Mouse (Mus musculus): ENCODE data around the gene Gm9736. TPM values are rescaled to one million over a fixed set of nuclear protein-coding genes. Genes with fewer than 3 reads are reported as not detected.
"Not testable (repeated sequence)": the region's sequence is repeated elsewhere in the genome, so short reads cannot be mapped to it uniquely, and the experiment has no call there.

Gm9736 gene
- polyA plus RNA-seq, 2 experiments: not detected

DNA sequence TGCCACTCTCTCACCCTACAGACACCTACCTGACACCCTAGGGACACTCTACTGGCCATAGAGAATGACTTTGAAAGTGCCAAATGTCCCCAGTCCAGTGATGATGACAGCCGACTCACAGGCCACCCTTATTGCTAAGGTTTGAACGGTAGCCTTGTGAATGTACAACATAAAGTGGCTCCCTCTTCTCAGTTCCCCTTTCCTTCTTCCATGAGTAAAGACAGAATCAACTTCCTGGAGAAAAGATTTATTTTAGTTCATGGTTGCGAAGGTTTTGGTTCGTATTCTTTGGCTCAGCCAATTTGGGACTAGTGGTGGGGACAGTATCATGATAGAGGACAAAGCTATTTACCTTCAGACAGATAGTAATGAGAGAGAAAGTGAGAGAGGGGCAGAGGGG, 12.2 kb downstream of the Gm9736 start:
- ATAC-seq (ENCODE audit: low FRiP score, low read depth) (no peak), DNase-seq (ENCODE audit: low spot score) (no peak)
- Histone ChIP-seq H3K4me2 (replicated peaks; ENCODE audit: low read depth, low read length, severe bottlenecking) (no peak overlapping the region), H3K4me3 (replicated peaks; ENCODE audit: low read length) (no peak overlapping the region), H3K27ac (replicated peaks; ENCODE audit: low read depth, low read length) (no peak overlapping the region), H3K9ac (ENCODE audit: low read depth, low read length, severe bottlenecking) (no peak overlapping the region), H3K4me1 (ENCODE audit: control insufficient read depth, insufficient read depth, low read length) (no peaks in the 10 kb centered on the region), H3K27me3 (ENCODE audit: control insufficient read depth, insufficient read depth, low read length) (no peaks in the 10 kb centered on the region), H3K9me3 (ENCODE audit: control insufficient read depth, low read length) (peaks cover 7% of the 10 kb centered on the region; the same call in 1 of the 2 replicates), H3K36me3 (ENCODE audit: control insufficient read depth, insufficient read depth, low read length) (no peaks in the 10 kb centered on the region)
- 80% methylated on average over 4 of the region's 4 CpGs for WGBS
- no peak for TF ChIP-seq POLR2A (IDR thresholded peaks at IDR 0.05; ENCODE audit: borderline replicate concordance, extremely low read depth, insufficient read depth, insufficient read length)

DNA sequence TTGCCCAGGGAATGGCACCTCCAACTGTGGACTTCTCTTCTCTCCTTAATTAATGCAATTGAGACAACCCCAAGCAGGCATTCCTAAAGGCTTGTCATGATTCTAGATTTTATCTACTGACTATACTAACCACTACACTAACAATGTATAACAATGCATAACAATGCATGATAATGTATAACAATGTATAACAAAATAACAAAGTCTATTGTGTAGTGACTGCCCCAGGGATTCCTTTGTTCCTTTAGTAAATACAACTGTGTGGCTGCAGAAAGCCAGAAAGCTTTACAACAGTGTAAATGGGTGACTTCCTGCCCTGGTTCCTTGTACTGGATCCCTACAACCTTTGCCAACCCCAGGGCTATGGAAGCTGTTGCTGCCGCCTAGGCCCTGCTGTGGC, 15.2 kb downstream of the Gm9736 start:
- Histone ChIP-seq H3K9me3 (ENCODE audit: control insufficient read depth, low read length) (peaks cover 7% of the 10 kb centered on the region; the same call in 1 of the 2 replicates), H3K9ac (ENCODE audit: low read depth, low read length, severe bottlenecking) (no peak overlapping the region), H3K4me1 (ENCODE audit: control insufficient read depth, insufficient read depth, low read length) (no peaks in the 10 kb centered on the region), H3K36me3 (ENCODE audit: control insufficient read depth, insufficient read depth, low read length) (no peaks in the 10 kb centered on the region), H3K27me3 (ENCODE audit: control insufficient read depth, insufficient read depth, low read length) (no peaks in the 10 kb centered on the region), H3K4me3 (replicated peaks; ENCODE audit: low read length) (no peak overlapping the region), H3K27ac (replicated peaks; ENCODE audit: low read depth, low read length) (no peak overlapping the region), H3K4me2 (replicated peaks; ENCODE audit: low read depth, low read length, severe bottlenecking) (no peak overlapping the region)
- 82% methylated on average over 1 of the region's 1 CpGs for WGBS
- no peak for ATAC-seq (ENCODE audit: low FRiP score, low read depth)
- TF ChIP-seq POLR2A (IDR thresholded peaks at IDR 0.05; ENCODE audit: borderline replicate concordance, extremely low read depth, insufficient read depth, insufficient read length): no peak
- DNase-seq (ENCODE audit: low spot score): no peak

DNA sequence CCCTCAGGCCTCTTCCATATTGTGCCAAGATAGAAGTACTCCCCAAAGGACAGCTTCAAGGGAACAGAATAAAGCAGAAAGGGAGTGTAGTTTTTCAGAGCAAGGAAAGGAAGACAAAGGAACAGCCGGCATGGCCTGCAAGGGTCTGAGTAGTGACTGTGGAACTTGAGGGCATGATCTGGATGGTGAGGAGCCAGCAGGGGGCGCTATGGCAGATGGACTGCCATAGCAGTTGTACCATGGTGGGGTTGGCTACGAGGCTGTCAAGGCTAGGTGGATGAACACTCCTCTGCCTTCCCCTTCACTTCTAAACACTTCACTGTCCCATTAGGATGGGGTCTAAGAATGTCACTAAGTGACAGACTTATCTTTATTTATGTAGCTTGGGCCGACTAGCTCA, 21.9 kb downstream of the Gm9736 start:
- DNase-seq (ENCODE audit: low spot score) (no peak), ATAC-seq (ENCODE audit: low FRiP score, low read depth) (no peak)
- Histone ChIP-seq H3K27ac (replicated peaks; ENCODE audit: low read depth, low read length) (no peak overlapping the region), H3K27me3 (ENCODE audit: control insufficient read depth, insufficient read depth, low read length) (no peaks in the 10 kb centered on the region), H3K9ac (ENCODE audit: low read depth, low read length, severe bottlenecking) (no peak overlapping the region), H3K9me3 (ENCODE audit: control insufficient read depth, low read length) (no peaks in the 10 kb centered on the region), H3K4me2 (replicated peaks; ENCODE audit: low read depth, low read length, severe bottlenecking) (no peak overlapping the region), H3K4me1 (ENCODE audit: control insufficient read depth, insufficient read depth, low read length) (no peaks in the 10 kb centered on the region), H3K36me3 (ENCODE audit: control insufficient read depth, insufficient read depth, low read length) (no peaks in the 10 kb centered on the region), H3K4me3 (replicated peaks; ENCODE audit: low read length) (no peak overlapping the region)
- 57% methylated on average over 4 of the region's 4 CpGs for WGBS
- TF ChIP-seq POLR2A (IDR thresholded peaks at IDR 0.05; ENCODE audit: borderline replicate concordance, extremely low read depth, insufficient read depth, insufficient read length): no peak

DNA sequence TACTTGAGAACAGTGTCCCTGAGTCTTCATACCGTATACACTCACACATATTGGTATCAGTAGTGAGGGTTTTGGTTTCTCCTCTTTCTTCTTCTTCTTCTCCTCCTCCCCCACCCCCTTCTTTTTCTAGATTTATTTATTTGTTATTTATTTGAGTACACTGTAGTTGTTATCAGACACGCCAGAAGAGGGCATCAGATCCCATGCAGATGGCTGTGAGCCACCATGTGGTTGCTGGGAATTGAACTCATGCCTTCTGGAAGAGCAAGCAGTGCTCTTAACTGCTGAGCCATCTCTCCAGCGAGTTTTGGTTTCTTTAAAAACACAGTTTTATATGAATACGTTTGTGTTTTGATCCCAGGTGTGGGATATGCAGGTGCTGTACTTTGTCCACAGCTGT, 22.9 kb downstream of the Gm9736 start:
- Histone ChIP-seq H3K9me3 (ENCODE audit: control insufficient read depth, low read length) (no peaks in the 10 kb centered on the region), H3K4me1 (ENCODE audit: control insufficient read depth, insufficient read depth, low read length) (no peaks in the 10 kb centered on the region), H3K4me3 (replicated peaks; ENCODE audit: low read length) (no peak overlapping the region), H3K36me3 (ENCODE audit: control insufficient read depth, insufficient read depth, low read length) (no peaks in the 10 kb centered on the region), H3K27ac (replicated peaks; ENCODE audit: low read depth, low read length) (no peak overlapping the region), H3K4me2 (replicated peaks; ENCODE audit: low read depth, low read length, severe bottlenecking) (no peak overlapping the region), H3K9ac (ENCODE audit: low read depth, low read length, severe bottlenecking) (no peak overlapping the region), H3K27me3 (ENCODE audit: control insufficient read depth, insufficient read depth, low read length) (no peaks in the 10 kb centered on the region)
- DNase-seq (ENCODE audit: low spot score) (no peak), ATAC-seq (ENCODE audit: low FRiP score, low read depth) (no peak)
- no peak for TF ChIP-seq POLR2A (IDR thresholded peaks at IDR 0.05; ENCODE audit: borderline replicate concordance, extremely low read depth, insufficient read depth, insufficient read length)
- 50% methylated on average over 4 of the region's 4 CpGs for WGBS

DNA sequence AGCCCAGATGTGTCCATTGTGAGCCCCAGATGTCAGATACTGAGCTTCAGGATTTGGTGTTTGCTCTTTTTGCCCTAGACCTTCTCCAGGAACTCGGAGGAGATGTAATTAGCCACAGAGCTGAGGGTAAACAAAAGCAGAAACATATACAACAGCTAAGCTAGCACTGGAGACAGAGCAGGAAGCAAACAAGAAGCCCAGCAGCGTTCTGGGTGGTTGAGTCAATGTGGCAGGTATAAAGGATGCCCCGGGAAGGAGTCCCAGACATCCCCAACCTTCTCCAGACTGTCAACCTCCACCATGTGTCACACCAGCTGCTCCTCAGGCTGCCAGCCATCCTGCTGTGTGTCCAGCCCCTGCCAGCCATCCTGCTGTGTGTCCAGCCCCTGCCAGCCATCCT, 25.0 kb downstream of the Gm9736 start, which contains the start of gene Gm10100:
Gene Gm10100, plus strand, starts transcription at position 301 of the 400 bp plus-strand sequence.
- Histone ChIP-seq H3K4me3 (replicated peaks; ENCODE audit: low read length) (no peak within 1 kb of the TSS), H3K27me3 (ENCODE audit: control insufficient read depth, insufficient read depth, low read length) (no peaks in the 10 kb centered on the region), H3K9ac (ENCODE audit: low read depth, low read length, severe bottlenecking) (no peak within 1 kb of the TSS), H3K36me3 (ENCODE audit: control insufficient read depth, insufficient read depth, low read length) (no peaks in the 10 kb centered on the region), H3K4me1 (ENCODE audit: control insufficient read depth, insufficient read depth, low read length) (no peaks in the 10 kb centered on the region), H3K27ac (replicated peaks; ENCODE audit: low read depth, low read length) (no peak within 1 kb of the TSS), H3K9me3 (ENCODE audit: control insufficient read depth, low read length) (no peaks in the 10 kb centered on the region), H3K4me2 (replicated peaks; ENCODE audit: low read depth, low read length, severe bottlenecking) (no peak within 1 kb of the TSS)
- DNase-seq (ENCODE audit: low spot score) (no peak), ATAC-seq (ENCODE audit: low FRiP score, low read depth) (no peak)
- no peak for TF ChIP-seq POLR2A (IDR thresholded peaks at IDR 0.05; ENCODE audit: borderline replicate concordance, extremely low read depth, insufficient read depth, insufficient read length)
- WGBS: 24% methylated on average over 3 of the region's 3 CpGs

DNA sequence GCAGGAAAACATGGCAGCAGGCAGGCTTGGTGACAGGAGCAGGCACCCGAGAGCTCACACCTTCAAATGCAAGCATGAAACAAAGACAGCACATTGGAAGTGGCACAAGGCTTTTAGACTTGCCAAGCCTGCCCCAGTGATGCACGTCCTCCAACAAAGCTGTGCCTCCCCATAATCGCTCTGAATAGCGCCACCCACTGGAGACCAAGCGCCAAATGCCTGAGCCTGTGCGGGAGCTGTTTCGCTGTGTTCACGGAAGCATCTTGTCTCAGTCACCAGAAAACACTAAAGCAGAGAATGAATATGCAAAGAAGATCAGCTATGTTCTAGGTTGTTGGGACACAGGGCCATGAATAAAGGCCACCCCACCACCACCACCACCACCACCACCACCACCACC, 26.3 kb downstream of the Gm9736 start:
- Histone ChIP-seq H3K9me3 (ENCODE audit: control insufficient read depth, low read length) (no peaks in the 10 kb centered on the region), H3K27ac (replicated peaks; ENCODE audit: low read depth, low read length) (no peak overlapping the region), H3K9ac (ENCODE audit: low read depth, low read length, severe bottlenecking) (no peak overlapping the region), H3K4me2 (replicated peaks; ENCODE audit: low read depth, low read length, severe bottlenecking) (no peak overlapping the region), H3K27me3 (ENCODE audit: control insufficient read depth, insufficient read depth, low read length) (no peaks in the 10 kb centered on the region), H3K36me3 (ENCODE audit: control insufficient read depth, insufficient read depth, low read length) (no peaks in the 10 kb centered on the region), H3K4me1 (ENCODE audit: control insufficient read depth, insufficient read depth, low read length) (no peaks in the 10 kb centered on the region), H3K4me3 (replicated peaks; ENCODE audit: low read length) (no peak overlapping the region)
- DNase-seq (ENCODE audit: low spot score) (no peak), ATAC-seq (ENCODE audit: low FRiP score, low read depth) (no peak)
- no peak for TF ChIP-seq POLR2A (IDR thresholded peaks at IDR 0.05; ENCODE audit: borderline replicate concordance, extremely low read depth, insufficient read depth, insufficient read length)
- WGBS: 75% methylated on average over 8 of the region's 8 CpGs

DNA sequence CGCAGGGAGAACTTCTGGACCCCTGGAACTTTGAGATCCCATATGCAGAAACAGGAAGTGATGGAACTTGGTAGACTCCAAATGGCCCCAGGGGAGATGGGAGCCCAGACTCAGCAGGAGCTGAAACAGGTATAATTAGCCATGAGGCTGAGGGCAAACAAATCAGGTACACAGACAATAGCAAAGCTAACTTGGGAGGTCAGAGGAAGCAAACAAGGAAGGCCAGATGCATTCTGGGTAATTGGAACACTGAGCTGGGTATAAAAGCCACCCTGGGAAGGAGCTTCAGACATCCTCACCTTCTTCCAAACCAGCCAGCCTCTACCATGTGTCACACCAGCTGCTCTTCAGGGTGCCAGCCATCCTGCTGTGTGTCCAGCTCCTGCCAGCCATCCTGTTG, 30.9 kb downstream of the Gm9736 start, which contains the start of gene Krtap12-1:
Gene Krtap12-1, plus strand, starts transcription at position 301 of the 400 bp plus-strand sequence.
- H3K9me3 ChIP-seq (ENCODE audit: control insufficient read depth, low read length); H3K4me3 ChIP-seq (replicated peaks; ENCODE audit: low read length); DNase-seq (ENCODE audit: low spot score); ATAC-seq (ENCODE audit: low FRiP score, low read depth); H3K9ac ChIP-seq (ENCODE audit: low read depth, low read length, severe bottlenecking); H3K4me1 ChIP-seq (ENCODE audit: control insufficient read depth, insufficient read depth, low read length); H3K4me2 ChIP-seq (replicated peaks; ENCODE audit: low read depth, low read length, severe bottlenecking); H3K27ac ChIP-seq (replicated peaks; ENCODE audit: low read depth, low read length); H3K36me3 ChIP-seq (ENCODE audit: control insufficient read depth, insufficient read depth, low read length); H3K27me3 ChIP-seq (ENCODE audit: control insufficient read depth, insufficient read depth, low read length): not testable (repeated sequence)
- 81% methylated on average over 1 of the region's 1 CpGs for WGBS

Measured in limb, embryonic 14.5 days (tissue).